Mouse (Mus musculus) embryo, embryonic 11 days (tissue): ENCODE measurements at regions not wholly inside any gene's neighbourhood (a gene's known extent, or its start where the extent isn't known, plus 50 kb on each side); places are given as distances from the start of the nearest gene placed in this dataset.

Source experiments
- DNase-seq: peaks from one replicate; pipeline ENCODE4 v3.0.0-alpha.2; 2015

GRCm38 (mm10) chr11:55974224-55974875, 66.5 kb downstream of the Nmur2 start:
- DNase-seq, result peak; percentile 17

GRCm38 (mm10) chr11:55966580-55966979, 74.2 kb downstream of the Nmur2 start:
- DNase-seq, result no peak

- DNase-seq, result no peak
Measured at GRCm38 (mm10) chr11:55958372-55958771, 82.4 kb downstream of the Nmur2 start.

GRCm38 (mm10) chr11:55957355-55957754, 83.5 kb downstream of the Nmur2 start:
- no peak for DNase-seq

GRCm38 (mm10) chr11:55953696-55954095, 87.1 kb downstream of the Nmur2 start:
- DNase-seq, result peak; percentile 17

GRCm38 (mm10) chr11:55949596-55949995, 91.2 kb downstream of the Nmur2 start:
- no peak for DNase-seq

GRCm38 (mm10) chr11:55946629-55947240, 94.1 kb downstream of the Nmur2 start:
- peak; percentile 3 for DNase-seq

- no peak for DNase-seq
Measured at GRCm38 (mm10) chr11:55946028-55946427, 94.8 kb downstream of the Nmur2 start.

DNA sequence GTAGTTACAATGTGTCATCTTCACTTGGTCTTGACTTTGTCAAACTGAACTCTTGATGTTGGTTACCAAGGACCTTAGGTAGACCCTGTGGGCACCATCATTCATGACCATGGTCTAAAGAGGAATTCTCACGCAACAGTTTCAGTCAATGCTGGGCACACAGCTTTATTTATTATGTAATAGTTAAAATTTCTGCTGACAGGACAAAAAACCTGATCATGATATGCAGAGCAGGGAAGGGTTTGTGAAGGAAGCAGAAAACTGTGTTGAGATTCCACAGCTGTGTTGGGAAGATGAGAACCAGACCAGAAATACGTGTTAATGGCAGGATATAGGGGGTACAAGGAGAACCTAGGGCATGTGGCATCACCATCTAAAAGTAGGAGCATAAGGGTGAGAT, 100.8 kb downstream of the Nmur2 start:
- no peak for DNase-seq

DNA sequence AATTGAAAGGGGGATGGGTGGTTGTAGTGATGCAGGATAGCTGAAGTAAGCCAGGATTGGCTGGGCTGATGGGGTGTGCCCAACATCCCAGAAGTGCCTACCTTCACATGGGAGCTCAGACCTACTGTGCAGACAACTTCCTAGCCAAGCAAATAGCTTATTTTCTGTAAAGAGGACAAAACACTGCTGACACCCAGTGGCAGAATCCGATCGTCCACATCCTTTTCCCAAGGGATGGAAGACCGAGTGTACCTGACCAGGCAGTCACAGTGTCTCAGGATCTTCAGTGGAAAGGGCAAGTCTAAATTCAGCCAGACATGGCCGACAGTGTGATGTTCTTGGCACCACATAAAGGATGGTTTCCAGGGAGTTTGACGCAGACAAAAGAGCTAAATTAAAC, 114.4 kb downstream of the Nmur2 start:
- DNase-seq, result no peak

GRCm38 (mm10) chr11:55919066-55919465, 121.7 kb downstream of the Nmur2 start:
- no peak for DNase-seq

DNA sequence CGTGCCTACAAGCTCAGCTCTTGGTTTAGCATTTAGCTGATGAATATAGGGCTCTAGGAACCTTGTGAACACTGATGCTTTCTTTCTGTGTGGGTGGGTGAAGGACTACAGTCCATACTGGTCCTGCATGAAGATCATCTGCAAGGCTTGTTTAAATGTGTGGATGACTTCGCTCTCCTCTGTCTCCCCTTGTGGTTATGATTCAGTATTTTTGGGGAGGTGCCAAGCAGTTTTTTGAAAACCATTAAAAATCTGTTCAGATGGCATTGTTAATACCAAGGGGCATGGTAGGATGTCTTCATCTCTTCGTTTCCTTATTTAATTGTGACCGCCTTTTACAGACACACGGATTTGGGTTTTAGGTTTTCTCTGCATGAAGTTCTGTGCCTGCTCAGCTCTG, 122.4 kb downstream of the Nmur2 start:
- DNase-seq, result no peak

GRCm38 (mm10) chr11:55897506-55897905, 143.3 kb downstream of the Nmur2 start:
- peak; percentile 82 for DNase-seq

- no peak for DNase-seq
Measured at GRCm38 (mm10) chr11:55890161-55890560, 150.6 kb downstream of the Nmur2 start.

DNA sequence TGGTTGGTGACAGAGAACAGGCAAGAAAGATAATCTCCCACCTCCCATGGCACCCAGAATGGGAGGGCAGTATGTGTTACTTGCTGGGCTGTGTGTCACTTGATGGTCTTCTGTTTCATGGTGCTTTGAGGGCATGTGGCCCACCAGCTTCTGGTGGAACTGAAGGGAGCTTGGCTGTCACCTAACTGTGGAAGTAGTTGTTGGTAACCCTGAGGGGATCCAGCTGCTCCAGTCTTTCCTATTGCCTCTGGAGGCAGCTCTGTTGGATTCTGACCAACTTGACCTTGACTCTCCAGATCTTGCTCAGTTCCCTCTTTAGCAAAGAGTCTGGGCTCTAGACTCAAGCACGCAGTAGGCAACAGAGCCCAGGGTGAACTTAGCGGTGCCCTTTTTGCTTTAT, 162.2 kb downstream of the Nmur2 start:
- DNase-seq, result no peak

DNA sequence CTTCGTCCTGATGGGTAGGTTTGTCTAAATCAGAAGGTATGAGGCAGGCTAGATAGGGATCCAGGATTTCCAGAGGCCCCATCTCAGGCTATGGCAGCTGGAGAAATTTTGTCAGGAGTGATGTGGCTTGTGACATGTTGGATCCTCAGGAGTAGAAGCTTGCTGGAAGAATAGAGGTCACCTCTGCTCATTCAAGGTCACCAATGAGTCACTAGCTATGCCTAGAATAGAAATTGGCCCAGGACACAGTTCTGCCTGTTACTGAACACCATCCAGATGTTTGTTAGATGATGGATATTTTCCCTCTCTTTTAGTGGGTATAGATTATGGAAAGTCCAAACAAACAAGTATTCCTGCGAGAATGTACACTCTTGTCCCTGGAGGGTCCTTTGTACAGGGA, 173.7 kb downstream of the Nmur2 start:
- no peak for DNase-seq

GRCm38 (mm10) chr11:55859230-55859629, 181.6 kb downstream of the Nmur2 start:
- no peak for DNase-seq

DNA sequence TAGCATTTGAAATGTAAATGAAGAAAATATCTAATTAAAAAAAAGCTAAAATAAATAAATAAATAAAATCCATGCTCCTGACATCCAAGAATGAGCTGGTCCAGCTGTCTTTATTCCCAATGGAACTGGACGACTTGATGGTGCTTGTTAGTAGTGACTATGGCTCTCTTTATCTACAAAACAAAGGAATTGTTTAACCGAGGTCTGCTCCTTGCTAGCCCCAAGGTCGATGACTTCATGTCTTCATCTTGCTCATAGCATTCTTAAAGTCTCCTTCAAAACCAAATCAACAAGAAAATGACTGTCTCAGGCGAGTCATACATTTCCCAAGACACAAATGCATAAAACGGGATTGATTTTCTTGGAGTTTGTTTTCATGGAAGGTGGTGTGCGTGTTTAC, 212.5 kb upstream of the Glra1 start:
- no peak for DNase-seq

GRCm38 (mm10) chr11:55816566-55816965, 208.6 kb upstream of the Glra1 start:
- no peak for DNase-seq

GRCm38 (mm10) chr11:55810685-55811084, 202.7 kb upstream of the Glra1 start:
- peak; percentile 23 for DNase-seq

- peak; percentile 82 for DNase-seq
Measured at GRCm38 (mm10) chr11:55791195-55791865, 183.3 kb upstream of the Glra1 start.

DNA sequence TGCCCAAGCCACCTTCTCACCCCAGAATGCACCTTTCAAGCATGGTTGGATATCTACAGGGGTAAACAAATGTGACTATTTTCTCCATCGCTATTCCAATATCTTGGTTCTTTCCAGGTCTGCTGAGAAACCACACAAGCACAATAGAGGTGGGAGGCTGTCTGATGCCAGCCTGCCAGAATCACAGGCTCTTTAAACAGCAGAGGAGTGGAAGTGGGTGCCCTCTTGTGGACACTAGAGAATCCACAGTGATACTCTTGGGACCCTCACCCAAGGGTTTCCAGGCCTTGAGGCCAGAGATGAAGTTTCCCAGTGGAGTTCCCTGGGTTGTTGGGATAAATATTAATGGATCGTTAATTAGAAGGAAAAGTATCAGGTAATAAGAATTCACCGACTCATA, 181.6 kb upstream of the Glra1 start:
- peak; percentile 56 for DNase-seq

- no peak for DNase-seq
Measured at GRCm38 (mm10) chr11:55781044-55781443, 173.0 kb upstream of the Glra1 start.

DNA sequence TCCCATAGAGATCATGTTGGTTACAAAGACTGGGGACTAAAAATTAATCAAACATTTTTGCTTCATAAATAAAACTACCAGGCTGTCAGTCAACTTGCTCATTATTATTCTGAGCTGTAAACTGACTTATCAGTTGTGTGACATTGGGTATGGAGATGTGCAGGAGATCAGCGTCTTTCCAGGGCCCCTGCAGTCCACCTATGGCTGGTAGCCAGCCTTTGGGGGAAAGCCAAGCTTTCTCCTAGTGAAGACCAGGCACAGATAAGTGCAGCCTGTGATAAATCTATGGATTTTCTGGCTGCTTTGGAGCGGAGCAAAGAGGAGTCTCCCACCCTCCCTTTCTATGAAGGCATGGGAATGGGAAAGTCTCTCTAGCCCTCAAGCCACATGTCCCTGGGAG, 172.0 kb upstream of the Glra1 start:
- no peak for DNase-seq
